Mouse (Mus musculus) hindbrain, postnatal 0 days (tissue): Measurements from ENCODE around the gene Mcu. TPM values are rescaled to one million over a fixed set of nuclear protein-coding genes. Genes with fewer than 3 reads are reported as not detected.

ENCODE experiments used
- ATAC-seq: fragments of 200-750 bp; cut with Nextera tagmentation; 2 replicates; pipeline ENCODE4 v1.8.0; 2017; ENCODE audit warnings: mild to moderate bottlenecking, moderate TSS enrichment, moderate library complexity
- DNase-seq: peaks from one replicate; pipeline ENCODE4 v3.0.0-alpha.2; 2015; ENCODE audit warnings: low spot score
- H3K27ac ChIP-seq: fragments of 300-500 bp; sonication (generic); 2 replicates; pipeline ENCODE4 v1.5.1; 2014; ENCODE audit warnings: mild to moderate bottlenecking
- H3K27me3 ChIP-seq: fragments of 300-500 bp; sonication (generic); 2 replicates; pipeline ENCODE4 v1.6.1; 2014; ENCODE audit warnings: low read length, mixed read lengths; ENCODE audit not compliant: insufficient read depth
- H3K36me3 ChIP-seq: fragments of 300-500 bp; sonication (generic); 2 replicates; pipeline ENCODE4 v1.6.1; 2014; ENCODE audit warnings: low read length, mixed read lengths; ENCODE audit not compliant: insufficient read depth
- H3K4me1 ChIP-seq: fragments of 300-500 bp; sonication (generic); 2 replicates; pipeline ENCODE4 v1.6.1; 2014; ENCODE audit warnings: antibody characterized with exemption, low read length, mixed read lengths; ENCODE audit not compliant: insufficient read depth
- H3K4me2 ChIP-seq: fragments of 300-500 bp; sonication (generic); 2 replicates; pipeline ENCODE4 v1.6.1; 2014; ENCODE audit warnings: low read depth, mild to moderate bottlenecking, low read length, moderate library complexity, mixed read lengths
- H3K4me3 ChIP-seq: fragments of 300-500 bp; sonication (generic); 2 replicates; pipeline ENCODE4 v1.5.1; 2014; ENCODE audit warnings: low read length
- H3K9ac ChIP-seq: fragments of 300-500 bp; sonication (generic); replicated peaks from 2 replicates; pipeline ENCODE4 v1.6.1; 2014; ENCODE audit warnings: mild to moderate bottlenecking, low read length, moderate library complexity, mixed read lengths
- H3K9me3 ChIP-seq: fragments of 300-500 bp; sonication (generic); 2 replicates; pipeline ENCODE4 v1.6.1; 2016; ENCODE audit warnings: low read length, mixed read lengths
- CTCF ChIP-seq: IDR thresholded peaks from 2 replicates; pipeline ENCODE4 v1.5.1; 2016; ENCODE audit warnings: antibody characterized with exemption, control low read depth, low read depth
- WGBS: fragments of 180-500 bp; shearing (Covaris S2); extraction: QIAGEN DNeasy Blood & Tissue Kit; methylation state at CpG from one replicate; pipeline ENCODE4 v1.1.7; 2014; 5-methylcytosine and 5-hydroxymethylcytosine counted together
- polyA plus RNA-seq: library from polyadenylated mRNA; unstranded; fragments of >200 nt; fragmentation: Nextera tagmentation; extraction: Ambion mirVana; gene quantifications from 2 replicates; pipeline ENCODE4 v1.2.1, GENCODE M21; 2015
- total RNA-seq: library from RNA; depleted of rRNA; stranded (reverse); fragments of >200 nt; gene quantifications from 2 replicates; pipeline ENCODE4 v1.2.3, GENCODE M21; 2014

The Mcu gene
- total and polyA plus RNA-seq, 2 experiments from 2014 or later: 33.4 to 44.9 TPM

DNA sequence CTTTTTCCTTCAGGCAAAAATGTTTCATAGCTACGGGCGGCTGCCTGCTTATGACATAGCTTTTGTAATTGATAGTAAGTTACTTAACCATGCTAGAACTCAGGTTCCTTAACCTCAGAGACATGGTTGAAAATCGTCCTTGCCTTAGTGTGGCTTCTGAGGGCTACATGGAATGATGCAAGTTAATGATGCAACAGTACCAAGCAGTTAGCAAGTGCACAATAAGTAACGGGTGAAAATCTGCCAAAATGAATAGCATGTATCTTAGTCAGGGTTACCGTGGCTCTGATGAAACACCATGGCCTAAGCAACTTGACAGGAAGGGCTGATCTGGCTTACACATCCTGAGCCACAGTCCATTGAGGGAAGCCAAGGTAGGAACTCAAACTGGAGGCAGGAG, 51.9 kb downstream of the Mcu start:
- H3K9me3 ChIP-seq: no peaks in the 10 kb centered on the region
- 85% methylated on average over 5 of the region's 5 CpGs for WGBS
- no peak overlapping the region for H3K27ac ChIP-seq
- H3K4me2 ChIP-seq: no peak overlapping the region
- H3K4me3 ChIP-seq: no peak overlapping the region
- H3K27me3 ChIP-seq: no peaks in the 10 kb centered on the region
- no peak for TF ChIP-seq CTCF
- DNase-seq (no peak), ATAC-seq (no peak)
- no peak overlapping the region for H3K9ac ChIP-seq
- H3K4me1 ChIP-seq: no peaks in the 10 kb centered on the region; the same call in 1 of the 2 replicates
- H3K36me3 ChIP-seq: no peaks in the 10 kb centered on the region

- no peak overlapping the region for H3K27ac ChIP-seq
- WGBS: 75% methylated on average over 4 of the region's 4 CpGs
- no peak for ATAC-seq
These were observed 54.0 kb downstream of the Mcu start for GRCm38 (mm10) chr10:59562511-59562910.

GRCm38 (mm10) chr10:59560126-59560525, 56.4 kb downstream of the Mcu start:
- ATAC-seq: no peak
- no peaks in the 10 kb centered on the region for H3K36me3 ChIP-seq
- no peak overlapping the region for H3K9ac ChIP-seq
- no peaks in the 10 kb centered on the region for H3K9me3 ChIP-seq
- no peaks in the 10 kb centered on the region; the same call in 1 of the 2 replicates for H3K4me1 ChIP-seq
- TF ChIP-seq CTCF: no peak
- no peak overlapping the region for H3K4me2 ChIP-seq
- H3K27ac ChIP-seq: no peak overlapping the region
- 95% methylated on average over 5 of the region's 5 CpGs for WGBS
- H3K27me3 ChIP-seq: no peaks in the 10 kb centered on the region
- H3K4me3 ChIP-seq: no peak overlapping the region
- DNase-seq: no peak

More at GRCm38 (mm10) chr10:59562511-59562910, 54.0 kb downstream of the Mcu start:
- TF ChIP-seq CTCF: no peak
- no peak overlapping the region for H3K9ac ChIP-seq
- H3K27me3 ChIP-seq: no peaks in the 10 kb centered on the region
- DNase-seq: no peak
- H3K9me3 ChIP-seq: no peaks in the 10 kb centered on the region
- H3K36me3 ChIP-seq: no peaks in the 10 kb centered on the region
- H3K4me3 ChIP-seq: no peak overlapping the region
- no peak overlapping the region for H3K4me2 ChIP-seq
- H3K4me1 ChIP-seq: no peaks in the 10 kb centered on the region; the same call in 1 of the 2 replicates

DNA sequence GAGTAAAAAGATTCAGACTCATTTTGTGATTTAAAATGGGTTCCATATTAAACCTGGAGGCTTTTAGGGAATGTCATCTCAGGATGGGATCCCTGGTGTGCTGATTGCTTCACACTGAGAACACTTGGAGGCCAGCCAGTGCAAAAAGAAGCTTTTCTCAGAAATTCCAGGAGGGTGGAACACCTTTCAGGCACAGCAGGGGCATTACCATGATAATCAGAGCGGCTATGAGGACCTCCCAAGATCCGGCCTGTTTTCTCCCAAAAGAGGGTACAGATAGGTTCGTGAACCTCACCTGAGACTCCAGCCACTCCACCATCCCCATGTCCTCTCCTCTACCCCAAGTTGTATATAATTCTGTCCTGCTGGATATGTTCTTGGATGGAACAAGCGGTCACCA, 57.9 kb downstream of the Mcu start:
- DNase-seq: no peak
- Histone ChIP-seq H3K27ac (no peak overlapping the region), H3K4me1 (no peaks in the 10 kb centered on the region; the same call in 1 of the 2 replicates), H3K4me3 (no peak overlapping the region), H3K4me2 (no peak overlapping the region), H3K9ac (no peak overlapping the region), H3K9me3 (no peaks in the 10 kb centered on the region), H3K36me3 (no peaks in the 10 kb centered on the region), H3K27me3 (no peaks in the 10 kb centered on the region)
- 69% methylated on average over 4 of the region's 4 CpGs for WGBS
- ATAC-seq: no peak
- no peak for TF ChIP-seq CTCF

DNA sequence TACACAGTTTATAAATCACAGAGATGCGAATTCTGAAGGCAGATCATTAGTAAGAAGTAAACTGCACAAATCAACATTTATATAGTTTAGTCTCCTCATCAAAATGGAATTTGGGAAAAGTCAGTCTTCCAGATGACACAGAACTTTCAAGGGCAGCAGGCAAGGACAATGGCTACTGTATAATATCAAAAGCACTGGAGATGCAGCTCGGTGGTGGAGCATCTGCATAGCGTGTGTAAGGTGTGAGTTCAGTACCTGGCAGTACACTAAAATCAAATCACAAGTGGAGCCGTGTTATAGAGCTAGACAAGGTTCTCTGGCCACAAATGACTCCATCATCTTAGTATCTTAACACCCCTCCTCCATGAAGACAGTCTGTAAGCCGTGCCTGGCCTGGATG, 58.3 kb downstream of the Mcu start:
- H3K27ac ChIP-seq: no peak overlapping the region
- no peak for TF ChIP-seq CTCF
- no peaks in the 10 kb centered on the region for H3K27me3 ChIP-seq
- 90% methylated on average over 5 of the region's 5 CpGs for WGBS
- H3K9me3 ChIP-seq: no peaks in the 10 kb centered on the region
- H3K4me1 ChIP-seq: no peaks in the 10 kb centered on the region; the same call in 1 of the 2 replicates
- no peak for DNase-seq
- H3K4me3 ChIP-seq: no peak overlapping the region
- H3K36me3 ChIP-seq: no peaks in the 10 kb centered on the region
- no peak overlapping the region for H3K4me2 ChIP-seq
- H3K9ac ChIP-seq: no peak overlapping the region
- ATAC-seq: no peak

DNA sequence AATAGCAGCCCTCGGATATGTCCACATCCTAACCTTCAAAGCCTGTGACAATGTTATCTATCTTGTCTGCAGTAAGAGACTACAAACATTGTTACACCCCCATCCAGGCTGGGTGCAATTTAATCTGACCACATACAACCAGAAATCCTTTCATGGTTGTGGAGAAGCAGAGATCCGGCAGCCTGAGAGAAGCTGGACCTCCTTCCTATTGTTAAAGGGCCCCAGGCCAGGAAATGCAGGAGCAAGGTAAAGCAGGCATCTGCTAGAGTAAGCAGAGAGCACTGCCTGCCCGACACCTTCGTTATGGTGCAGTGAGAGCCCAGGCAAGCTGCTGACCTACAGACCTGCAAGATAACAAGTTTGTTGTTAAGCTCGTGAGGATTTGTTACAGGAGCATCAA, 60.0 kb downstream of the Mcu start:
- ATAC-seq (no peak), DNase-seq (no peak)
- H3K4me1 ChIP-seq: no peaks in the 10 kb centered on the region
- H3K27ac ChIP-seq: no peak overlapping the region
- H3K4me2 ChIP-seq: no peak overlapping the region
- no peak overlapping the region for H3K9ac ChIP-seq
- H3K27me3 ChIP-seq: no peaks in the 10 kb centered on the region
- 57% methylated on average over 5 of the region's 5 CpGs for WGBS
- H3K4me3 ChIP-seq: no peak overlapping the region
- H3K9me3 ChIP-seq: no peaks in the 10 kb centered on the region
- no peaks in the 10 kb centered on the region for H3K36me3 ChIP-seq
- no peak for TF ChIP-seq CTCF

GRCm38 (mm10) chr10:59554243-59554642, 62.2 kb downstream of the Mcu start:
- 100% methylated on average over 1 of the region's 1 CpGs for WGBS
- Histone ChIP-seq H3K4me1 (no peaks in the 10 kb centered on the region), H3K27me3 (no peaks in the 10 kb centered on the region), H3K4me2 (no peak overlapping the region), H3K9ac (no peak overlapping the region), H3K4me3 (no peak overlapping the region), H3K9me3 (no peaks in the 10 kb centered on the region), H3K27ac (no peak overlapping the region), H3K36me3 (no peaks in the 10 kb centered on the region)
- ATAC-seq (no peak), DNase-seq (no peak)
- TF ChIP-seq CTCF: no peak
